In the genomic region with DNA sequence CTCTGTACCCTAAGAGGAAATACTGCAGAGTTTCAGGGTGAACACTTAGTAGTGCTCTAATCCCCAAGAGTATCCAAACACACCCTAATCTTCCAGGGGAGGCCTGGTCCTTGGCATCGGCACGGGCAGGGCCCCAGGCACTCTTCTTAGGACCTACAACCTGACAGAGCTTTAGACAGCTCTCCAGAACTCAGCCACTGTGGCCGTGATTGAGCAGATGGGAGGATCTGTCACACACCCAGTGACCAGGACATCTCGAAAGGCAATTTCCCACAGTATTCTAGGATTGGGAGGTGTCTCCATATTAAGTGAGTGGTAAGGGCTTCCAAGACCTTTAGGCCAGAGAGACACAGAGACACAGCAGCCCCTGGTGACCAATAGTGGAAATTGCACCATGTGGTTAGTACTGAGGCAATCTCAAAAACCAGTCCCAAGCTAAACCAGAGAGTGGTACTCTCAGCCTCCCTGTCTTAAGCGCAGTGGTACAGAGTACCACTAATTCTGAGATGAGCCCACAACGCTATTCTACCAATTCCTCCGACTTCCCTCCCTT, we compare ENCODE assay signal across 8 mouse cellular contexts. TPM values are rescaled to one million over a fixed set of nuclear protein-coding genes. Genes with fewer than 3 reads are reported as not detected.
DNase-seq lines count a peak whose midpoint lies in the region; ATAC-seq and TF ChIP-seq lines count a peak whose summit lies in the region.

No protein-coding gene starts in this region.

- peak; percentile 80 for TF ChIP-seq CTCF in liver, embryonic 14.5 days (IDR thresholded peaks at IDR 0.05; ENCODE audit: low read depth)

- H3K4me3 ChIP-seq in forebrain, embryonic 10.5 days, result no peak overlapping the region
- H3K4me3 ChIP-seq in hindbrain, embryonic 14.5 days (replicated peaks; ENCODE audit: low read length), result no peak overlapping the region
- H3K4me3 ChIP-seq in liver, embryonic 14.5 days (ENCODE audit: insufficient read depth in 1 of 2, low read depth in 2 of 2, low read length in 2 of 2), result no peak overlapping the region

- no peak for TF ChIP-seq EP300 in liver, embryonic 14.5 days (IDR thresholded peaks at IDR 0.05; ENCODE audit: low read depth)

- H3K36me3 ChIP-seq in forebrain, embryonic 10.5 days (replicated peaks), result no peaks in the 10 kb centered on the region
- H3K36me3 ChIP-seq in hindbrain, embryonic 14.5 days (replicated peaks; ENCODE audit: control insufficient read depth, insufficient read depth), result peaks cover 16% of the 10 kb centered on the region; the same call in 1 of the 2 replicates
- no peaks in the 10 kb centered on the region for H3K36me3 ChIP-seq in liver, embryonic 14.5 days (replicated peaks; ENCODE audit: control insufficient read depth, insufficient read depth, low read depth)

- DNase-seq in urinary bladder, postnatal 14 days (ENCODE audit: low spot score), result peak; percentile 52
- DNase-seq in urinary bladder, postnatal 36 days (ENCODE audit: low spot score in 2 of 2), result no peak
- DNase-seq in c-Kit-positive CD71-negative TER-119-negative erythroid progenitor cells, embryonic 14.5 days (ENCODE audit: low read depth), result peak; percentile 37
- peak; percentile 41 for DNase-seq in forebrain, embryonic 10.5 days (ENCODE audit: extremely low spot score, low spot score)
- DNase-seq in hindbrain, embryonic 14.5 days (ENCODE audit: low spot score), result peak; percentile 56
- DNase-seq in liver, embryonic 14.5 days (ENCODE audit: low read depth in 3 of 3, low spot score in 3 of 3), result peak; percentile 11 to 20 (median 17)
- peak; percentile 69 for DNase-seq in retina, postnatal 1 day
- DNase-seq in urinary bladder, postnatal 10 days (ENCODE audit: low spot score), result no peak

- no peak for ATAC-seq in hindbrain, embryonic 14.5 days (ENCODE audit: low FRiP score)
- no peak for ATAC-seq in liver, embryonic 14.5 days (ENCODE audit: insufficient read depth)

- no peaks in the 10 kb centered on the region for H3K9me3 ChIP-seq in forebrain, embryonic 10.5 days
- no peaks in the 10 kb centered on the region for H3K9me3 ChIP-seq in hindbrain, embryonic 14.5 days (ENCODE audit: control insufficient read depth, low read length)
- no peaks in the 10 kb centered on the region for H3K9me3 ChIP-seq in liver, embryonic 14.5 days (ENCODE audit: control insufficient read depth, low read length)

- 61% methylated on average over 7 of the region's 7 CpGs for WGBS in forebrain, embryonic 10.5 days
- 57% methylated on average over 7 of the region's 7 CpGs for WGBS in hindbrain, embryonic 14.5 days
- 39% methylated on average over 7 of the region's 7 CpGs for whole genome bisulfite sequencing in liver, embryonic 14.5 days (ENCODE audit: insufficient replicate concordance)

- no peak overlapping the region for H3K4me2 ChIP-seq in hindbrain, embryonic 14.5 days (replicated peaks)
- no peak overlapping the region for H3K4me2 ChIP-seq in liver, embryonic 14.5 days (ENCODE audit: low read depth)

- no peaks in the 10 kb centered on the region for H3K27me3 ChIP-seq in forebrain, embryonic 10.5 days (ENCODE audit: poor library complexity, severe bottlenecking)
- H3K27me3 ChIP-seq in hindbrain, embryonic 14.5 days (ENCODE audit: control insufficient read depth, insufficient read depth, low read length), result no peaks in the 10 kb centered on the region
- H3K27me3 ChIP-seq in liver, embryonic 14.5 days (ENCODE audit: control insufficient read depth, insufficient read depth, low read length), result no peaks in the 10 kb centered on the region

- H3K27ac ChIP-seq in forebrain, embryonic 10.5 days, result no peak overlapping the region
- no peak overlapping the region for H3K27ac ChIP-seq in hindbrain, embryonic 14.5 days
- H3K27ac ChIP-seq in liver, embryonic 14.5 days, result no peak overlapping the region

- H3K9ac ChIP-seq in hindbrain, embryonic 14.5 days, result no peak overlapping the region
- H3K9ac ChIP-seq in liver, embryonic 14.5 days (replicated peaks), result no peak overlapping the region

- H3K4me1 ChIP-seq in forebrain, embryonic 10.5 days, result peaks cover 6% of the 10 kb centered on the region
- H3K4me1 ChIP-seq in hindbrain, embryonic 14.5 days (replicated peaks; ENCODE audit: control insufficient read depth, insufficient read depth, low read length), result no peaks in the 10 kb centered on the region
- H3K4me1 ChIP-seq in liver, embryonic 14.5 days (replicated peaks; ENCODE audit: control insufficient read depth in 2 of 2, insufficient read depth in 2 of 2, low read length in 1 of 2), result no peaks in the 10 kb centered on the region

RNA-seq across cellular contexts. Expression of gene Gpx2, which starts 8.4 kb away (rescaled TPM):
- polyA plus RNA-seq in forebrain, embryonic 10.5 days (2016; fragmentation: Nextera tagmentation; extraction: Ambion mirVana), result 0.20 and 0.21 TPM in 2 replicates
- polyA plus RNA-seq in hindbrain, embryonic 14.5 days (2014; fragmentation: Nextera tagmentation; extraction: Ambion mirVana), result 0.19 TPM in 1 of 2 replicates, not detected in the other
- 0.06 and 0.16 TPM in 2 replicates for polyA plus RNA-seq in liver, embryonic 14.5 days (2012; rRNA removed)
- not detected in 2 replicates for polyA plus RNA-seq in liver, embryonic 14.5 days (2014; fragmentation: Nextera tagmentation; extraction: Ambion mirVana)

RNA-seq across cellular contexts. Expression of gene Rab15, which starts 18.9 kb away (rescaled TPM):
- 8.3 and 9.2 TPM in 2 replicates for polyA plus RNA-seq in forebrain, embryonic 10.5 days (2016; fragmentation: Nextera tagmentation; extraction: Ambion mirVana)
- 35.7 and 44.8 TPM in 2 replicates for polyA plus RNA-seq in hindbrain, embryonic 14.5 days (2014; fragmentation: Nextera tagmentation; extraction: Ambion mirVana)
- polyA plus RNA-seq in liver, embryonic 14.5 days (2012; rRNA removed), result 0.11 and 0.13 TPM in 2 replicates
- 0.05 and 0.15 TPM in 2 replicates for polyA plus RNA-seq in liver, embryonic 14.5 days (2014; fragmentation: Nextera tagmentation; extraction: Ambion mirVana)

RNA-seq across cellular contexts. Expression of gene Fntb, which starts 38.4 kb away (rescaled TPM):
- polyA plus RNA-seq in forebrain, embryonic 10.5 days (2016; fragmentation: Nextera tagmentation; extraction: Ambion mirVana), result 44.7 and 45.1 TPM in 2 replicates
- polyA plus RNA-seq in hindbrain, embryonic 14.5 days (2014; fragmentation: Nextera tagmentation; extraction: Ambion mirVana), result 40.4 and 43.9 TPM in 2 replicates
- 21.4 and 24.3 TPM in 2 replicates for polyA plus RNA-seq in liver, embryonic 14.5 days (2012; rRNA removed)
- 28.8 and 33.7 TPM in 2 replicates for polyA plus RNA-seq in liver, embryonic 14.5 days (2014; fragmentation: Nextera tagmentation; extraction: Ambion mirVana)

RNA-seq across cellular contexts. Expression of gene Churc1, which starts 38.4 kb away (rescaled TPM):
- 115 and 125 TPM in 2 replicates for polyA plus RNA-seq in forebrain, embryonic 10.5 days (2016; fragmentation: Nextera tagmentation; extraction: Ambion mirVana)
- 123 and 161 TPM in 2 replicates for polyA plus RNA-seq in hindbrain, embryonic 14.5 days (2014; fragmentation: Nextera tagmentation; extraction: Ambion mirVana)
- polyA plus RNA-seq in liver, embryonic 14.5 days (2012; rRNA removed), result 38.2 and 40.2 TPM in 2 replicates
- 68.8 and 76.3 TPM in 2 replicates for polyA plus RNA-seq in liver, embryonic 14.5 days (2014; fragmentation: Nextera tagmentation; extraction: Ambion mirVana)

Comparison
In these comparisons a context has a peak if more than half of its experiments do, and no peak if none do; other contexts are left out.
1. DNase-seq: peak in urinary bladder, postnatal 14 days (single experiment), c-Kit-positive CD71-negative TER-119-negative erythroid progenitor cells, embryonic 14.5 days (single experiment), forebrain, embryonic 10.5 days (single experiment), hindbrain, embryonic 14.5 days (single experiment), liver, embryonic 14.5 days (3 of 3) and retina, postnatal 1 day (single experiment); none in urinary bladder, postnatal 36 days (0 of 2) and urinary bladder, postnatal 10 days (single experiment).